Mouse (Mus musculus): ENCODE results near the gene Galnt14. TPM values are rescaled to one million over a fixed set of nuclear protein-coding genes. Genes with fewer than 3 reads are reported as not detected.

Gene Galnt14
- total RNA-seq, 2 experiments from 2014 or later: 2.3 to 6.5 TPM

GRCm38 (mm10) chr17:73670048-73670447 lies 40.2 kb downstream of the Galnt14 start:
- DNase-seq (ENCODE audit: low spot score in 2 of 2): no peak

- DNase-seq (ENCODE audit: low spot score in 2 of 2): no peak
Observed at GRCm38 (mm10) chr17:73668996-73669395, 41.3 kb downstream of the Galnt14 start.

- DNase-seq (ENCODE audit: low spot score in 2 of 2): no peak
Observed at GRCm38 (mm10) chr17:73663237-73663636, 47.0 kb downstream of the Galnt14 start.

- DNase-seq (ENCODE audit: low spot score in 2 of 2): no peak
Observed at GRCm38 (mm10) chr17:73658731-73659445, 51.4 kb downstream of the Galnt14 start.

GRCm38 (mm10) chr17:73656373-73656772 lies 53.9 kb downstream of the Galnt14 start:
- DNase-seq (ENCODE audit: low spot score in 2 of 2): no peak

- DNase-seq (ENCODE audit: low spot score in 2 of 2): no peak
Observed at GRCm38 (mm10) chr17:73654261-73654660, 56.0 kb downstream of the Galnt14 start.

- DNase-seq (ENCODE audit: low spot score in 2 of 2): no peak
Observed at GRCm38 (mm10) chr17:73649371-73649770, 60.9 kb downstream of the Galnt14 start.

GRCm38 (mm10) chr17:73641676-73642075 lies 68.6 kb downstream of the Galnt14 start:
- DNase-seq (ENCODE audit: low spot score in 2 of 2): no peak

GRCm38 (mm10) chr17:73640117-73640480 lies 70.2 kb downstream of the Galnt14 start:
- DNase-seq (ENCODE audit: low spot score in 2 of 2): no peak

- DNase-seq (ENCODE audit: low spot score in 2 of 2): no peak
Observed at GRCm38 (mm10) chr17:73639401-73640116, 70.7 kb downstream of the Galnt14 start.

- no peak for DNase-seq (ENCODE audit: low spot score in 2 of 2)
Observed at GRCm38 (mm10) chr17:73636988-73637387, 73.3 kb downstream of the Galnt14 start.

GRCm38 (mm10) chr17:73634896-73635295 lies 75.4 kb downstream of the Galnt14 start:
- no peak for DNase-seq (ENCODE audit: low spot score in 2 of 2)

GRCm38 (mm10) chr17:73633991-73634710 lies 76.1 kb downstream of the Galnt14 start:
- DNase-seq (ENCODE audit: low spot score in 2 of 2): no peak

- DNase-seq (ENCODE audit: low spot score in 2 of 2): no peak
Observed at GRCm38 (mm10) chr17:73628263-73628914, 81.9 kb downstream of the Galnt14 start.

- no peak for DNase-seq (ENCODE audit: low spot score in 2 of 2)
Observed at GRCm38 (mm10) chr17:73626912-73627311, 83.3 kb downstream of the Galnt14 start.

GRCm38 (mm10) chr17:73620049-73620448 lies 90.2 kb downstream of the Galnt14 start:
- no peak for DNase-seq (ENCODE audit: low spot score in 2 of 2)

- no peak for DNase-seq (ENCODE audit: low spot score in 2 of 2)
Observed at GRCm38 (mm10) chr17:73602552-73603478, 107.4 kb downstream of the Galnt14 start.

- DNase-seq (ENCODE audit: low spot score in 2 of 2): no peak
Observed at GRCm38 (mm10) chr17:73599923-73600322, 110.3 kb downstream of the Galnt14 start.

- DNase-seq (ENCODE audit: low spot score in 2 of 2): no peak
Observed at GRCm38 (mm10) chr17:73592081-73592480, 118.2 kb downstream of the Galnt14 start.

- no peak for DNase-seq (ENCODE audit: low spot score in 2 of 2)
Observed at GRCm38 (mm10) chr17:73587573-73587972, 122.7 kb downstream of the Galnt14 start.

Data from adrenal gland, postnatal 4 days (tissue).